Mouse (Mus musculus): ENCODE measurements at regions not wholly inside any gene's neighbourhood (a gene's known extent, or its start where the extent isn't known, plus 50 kb on each side); places are given as distances from the start of the nearest gene placed in this dataset.

- TF ChIP-seq POLR2A (IDR thresholded peaks at IDR 0.05; ENCODE audit: insufficient read depth, low read depth, low read length): no peak
- no peak for TF ChIP-seq CTCF (IDR thresholded peaks at IDR 0.05; ENCODE audit: insufficient read depth, low read depth, low read length)
These were observed 440.4 kb downstream of the Sox2 start for GRCm38 (mm10) chr3:35090496-35091133.
